Mouse (Mus musculus) ES-E14 (cell line): Measurements from ENCODE around the gene Rcsd1.

Source experiments
- CHD2 ChIP-seq: IDR thresholded peaks from 2 replicates; pipeline ENCODE4 v1.6.1; 2014; ENCODE audit warnings: mild to moderate bottlenecking, low read depth, low read length, inconsistent platforms
- HCFC1 ChIP-seq: IDR thresholded peaks from 2 replicates; pipeline ENCODE4 v1.6.1; 2012; ENCODE audit warnings: low read length, inconsistent platforms, borderline replicate concordance; ENCODE audit not compliant: insufficient read depth
- MAFK ChIP-seq: IDR thresholded peaks from 2 replicates; pipeline ENCODE4 v1.6.1; 2014; ENCODE audit warnings: mild to moderate bottlenecking, low read depth, low read length, inconsistent platforms; ENCODE audit not compliant: insufficient read depth
- ZNF384 ChIP-seq: IDR thresholded peaks from 2 replicates; pipeline ENCODE4 v1.6.1; 2012; ENCODE audit warnings: low read depth, low read length, inconsistent platforms

DNA sequence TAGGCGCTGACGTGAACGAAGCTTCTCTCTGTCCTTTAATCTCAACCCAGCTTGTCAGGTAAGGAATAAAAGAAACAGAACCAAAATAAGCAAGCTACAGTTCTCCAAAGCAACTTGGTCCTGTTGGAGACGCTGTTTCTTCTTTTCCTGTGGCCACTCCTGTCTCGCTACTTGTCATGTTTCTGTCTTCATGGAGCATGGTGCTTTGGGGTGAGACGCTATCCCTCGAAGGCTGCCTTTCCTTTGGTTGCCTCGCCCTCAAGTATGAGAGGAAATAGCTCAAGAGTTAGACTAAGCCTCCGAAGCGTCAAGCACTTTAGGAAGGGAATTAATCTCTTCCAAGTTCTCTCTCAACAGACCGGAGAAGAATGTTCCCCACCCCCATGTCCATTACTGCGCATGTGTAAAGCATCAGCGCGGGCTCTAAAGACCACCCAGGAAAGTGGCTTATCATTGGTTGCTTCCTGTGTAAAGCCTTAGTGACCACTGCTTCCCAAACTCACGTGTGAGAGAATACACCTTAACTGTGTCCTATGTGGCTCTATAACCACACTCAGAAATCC is 9.1 kb upstream of the Rcsd1 start:
- TF ChIP-seq MAFK, result no peak
- TF ChIP-seq ZNF384, result no peak
- no peak for TF ChIP-seq HCFC1
- no peak for TF ChIP-seq CHD2
